Mouse (Mus musculus): Measurements from ENCODE around the gene Rer1. TPM values are rescaled to one million over a fixed set of nuclear protein-coding genes. Genes with fewer than 3 reads are reported as not detected.
A peak's percentile ranks its signal among the peaks of the same experiment; 100 is the strongest.

Rer1 gene
- polyA plus RNA-seq (2012; ENCODE audit: insufficient read depth, insufficient read length, missing spikeins): 95.7 and 97.9 TPM in 2 replicates

DNA sequence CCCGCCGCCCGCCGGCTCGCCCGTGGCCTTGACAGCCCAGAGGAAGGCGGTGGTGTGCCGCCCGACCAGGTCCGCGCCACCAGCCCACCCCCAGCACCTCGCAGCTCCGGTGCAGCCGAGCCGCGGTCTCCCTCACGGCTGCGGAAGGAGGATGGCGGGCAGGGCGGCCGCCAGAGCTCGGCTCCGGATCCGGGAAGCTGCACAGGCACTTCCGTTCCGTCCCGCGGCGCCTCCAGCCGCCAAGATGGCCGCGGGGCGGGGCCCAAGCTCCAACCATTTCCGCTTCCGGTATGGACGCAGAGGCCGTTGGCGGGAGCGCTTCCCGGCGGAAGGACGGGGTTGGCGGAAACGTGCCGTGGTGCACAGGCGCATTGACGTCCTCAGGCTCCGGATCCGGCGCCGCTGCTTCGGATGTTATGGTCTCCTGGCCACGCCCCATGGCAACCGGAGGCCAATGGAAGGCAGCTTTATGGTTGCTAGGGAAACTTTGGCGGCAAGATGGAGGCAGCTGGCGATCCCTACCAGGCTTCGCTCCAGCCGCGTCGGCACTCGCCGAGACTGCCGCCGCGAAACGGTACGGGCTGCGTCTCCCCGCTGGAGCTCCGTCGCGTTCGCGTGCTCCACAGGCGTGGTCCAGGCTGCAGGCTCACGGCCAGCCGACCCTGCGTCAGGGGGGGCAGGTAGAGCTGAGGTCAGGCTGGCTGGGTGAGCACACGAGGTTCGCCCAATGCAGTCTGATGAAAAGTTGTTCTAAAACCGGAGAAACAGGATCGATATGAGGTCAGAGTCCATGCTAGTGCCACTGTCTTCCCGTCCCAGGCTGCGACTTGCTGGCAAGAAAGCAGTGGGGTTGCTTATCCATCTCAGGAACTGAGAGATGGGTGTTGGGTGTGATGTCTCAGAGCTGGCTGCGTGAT is at the start of gene Rer1, which contains the start of gene Morn1:
Gene Rer1, minus strand, starts transcription at position 275 of the 917 bp plus-strand sequence.
Gene Morn1, plus strand, starts transcription at position 470 of the 917 bp plus-strand sequence.
- Histone ChIP-seq H3K4me1 (ENCODE audit: control insufficient read depth, insufficient read depth, low read length) (peaks cover 25% of the 10 kb centered on the region), H3K4me3 (ENCODE audit: insufficient read depth, low read length) (peak within 1 kb of the TSS; percentile 96), H3K27ac (ENCODE audit: insufficient read depth, low read depth, low read length) (peak within 1 kb of the TSS; percentile 59)
- TF ChIP-seq POLR2A (IDR thresholded peaks at IDR 0.05; ENCODE audit: borderline replicate concordance, low read depth, low read length) (no peak), CTCF (IDR thresholded peaks at IDR 0.05; ENCODE audit: low read depth, low read length) (no peak)

DNA sequence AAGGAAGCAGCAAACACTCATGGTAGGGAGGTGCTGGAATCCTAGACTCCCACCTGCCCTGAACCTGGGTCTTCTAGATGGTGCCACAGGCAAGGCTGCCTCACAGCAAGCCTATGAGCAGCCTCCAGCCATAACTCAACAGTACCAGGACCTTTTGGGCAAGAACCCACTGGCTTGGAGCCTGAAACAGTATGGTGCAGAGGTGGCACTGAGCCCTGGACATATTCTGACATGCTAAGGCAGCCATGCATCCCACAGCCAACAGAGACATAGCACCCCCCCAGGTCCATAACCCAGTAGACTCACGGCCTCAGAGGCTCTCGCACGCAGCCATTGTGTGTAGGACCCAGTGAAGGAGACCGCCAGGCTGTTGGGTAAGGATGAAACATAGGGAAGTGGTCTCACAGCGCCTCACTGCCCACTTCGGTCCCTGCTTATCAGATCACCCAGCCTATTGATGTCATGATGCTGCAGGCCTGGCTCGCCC is 48.5 kb upstream of the Rer1 start:
- Histone ChIP-seq H3K4me3 (ENCODE audit: insufficient read depth, low read length) (no peak overlapping the region), H3K4me1 (ENCODE audit: control insufficient read depth, insufficient read depth, low read length) (peaks cover 12% of the 10 kb centered on the region), H3K27ac (ENCODE audit: insufficient read depth, low read depth, low read length) (no peak overlapping the region)
- no peak for TF ChIP-seq POLR2A (IDR thresholded peaks at IDR 0.05; ENCODE audit: borderline replicate concordance, low read depth, low read length)
- TF ChIP-seq CTCF (IDR thresholded peaks at IDR 0.05; ENCODE audit: low read depth, low read length): no peak

DNA sequence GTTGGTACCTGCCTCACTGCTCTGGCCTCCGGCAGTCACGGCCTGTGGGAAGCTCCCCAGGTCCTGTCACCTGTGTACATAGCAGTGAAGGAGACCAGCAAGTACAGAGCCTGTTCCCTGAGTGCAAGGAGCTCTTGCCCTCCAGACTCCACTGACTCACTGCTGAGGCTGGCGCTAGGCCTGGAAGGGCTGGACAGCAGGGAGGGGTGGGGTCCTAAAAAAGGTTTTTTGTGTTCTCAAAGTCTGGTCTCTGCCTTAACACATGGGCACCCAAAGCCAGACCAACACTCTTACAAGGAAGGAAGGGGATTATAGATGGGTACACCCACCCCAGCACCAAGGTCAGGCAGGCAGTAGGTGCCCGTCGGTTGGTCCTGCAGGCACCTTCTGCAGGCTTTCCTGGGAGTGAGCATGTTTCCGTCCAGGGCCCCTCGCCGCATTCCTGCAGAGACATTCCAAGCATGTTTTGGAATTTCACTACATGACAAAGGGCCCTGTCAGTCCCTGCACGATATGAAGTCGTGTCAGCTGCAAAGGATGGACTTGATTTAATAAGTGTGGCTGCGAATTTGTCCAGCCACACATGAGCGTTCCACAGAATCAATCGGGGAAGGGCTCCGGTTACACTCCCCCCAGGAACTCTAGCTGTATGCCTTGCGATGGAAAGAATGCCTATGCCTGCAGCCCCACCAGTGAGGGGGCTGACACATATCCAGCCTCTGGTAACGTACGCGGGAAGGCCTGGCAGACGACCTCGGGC is 47.7 kb upstream of the Rer1 start:
- TF ChIP-seq CTCF (IDR thresholded peaks at IDR 0.05; ENCODE audit: low read depth, low read length): no peak
- TF ChIP-seq POLR2A (IDR thresholded peaks at IDR 0.05; ENCODE audit: borderline replicate concordance, low read depth, low read length): no peak
- no peak overlapping the region for H3K4me3 ChIP-seq (ENCODE audit: insufficient read depth, low read length)
- H3K27ac ChIP-seq (ENCODE audit: insufficient read depth, low read depth, low read length): no peak overlapping the region
- peaks cover 12% of the 10 kb centered on the region for H3K4me1 ChIP-seq (ENCODE audit: control insufficient read depth, insufficient read depth, low read length)

DNA sequence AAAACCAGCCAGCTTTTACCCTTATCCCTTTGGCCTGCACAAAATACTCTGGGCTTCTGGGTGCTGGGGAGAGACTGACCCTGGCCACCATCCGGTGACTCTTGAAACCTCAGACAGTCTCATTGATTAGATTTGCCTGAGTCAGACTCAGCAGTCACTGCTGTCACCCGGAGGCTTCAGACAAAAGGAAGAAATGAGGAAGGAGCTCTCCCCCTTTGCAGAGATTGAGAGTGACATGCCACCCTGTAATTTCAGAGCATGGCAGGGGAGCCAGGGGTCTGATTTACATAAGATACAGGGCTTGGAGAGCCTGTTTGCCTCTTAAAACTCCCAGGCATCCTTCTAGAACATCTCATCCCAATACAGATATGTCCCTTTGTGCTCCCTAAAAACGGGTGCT is 47.0 kb upstream of the Rer1 start:
- Histone ChIP-seq H3K4me3 (ENCODE audit: insufficient read depth, low read length) (no peak overlapping the region), H3K4me1 (ENCODE audit: control insufficient read depth, insufficient read depth, low read length) (peaks cover 12% of the 10 kb centered on the region), H3K27ac (ENCODE audit: insufficient read depth, low read depth, low read length) (no peak overlapping the region)
- TF ChIP-seq CTCF (IDR thresholded peaks at IDR 0.05; ENCODE audit: low read depth, low read length): no peak
- no peak for TF ChIP-seq POLR2A (IDR thresholded peaks at IDR 0.05; ENCODE audit: borderline replicate concordance, low read depth, low read length)

DNA sequence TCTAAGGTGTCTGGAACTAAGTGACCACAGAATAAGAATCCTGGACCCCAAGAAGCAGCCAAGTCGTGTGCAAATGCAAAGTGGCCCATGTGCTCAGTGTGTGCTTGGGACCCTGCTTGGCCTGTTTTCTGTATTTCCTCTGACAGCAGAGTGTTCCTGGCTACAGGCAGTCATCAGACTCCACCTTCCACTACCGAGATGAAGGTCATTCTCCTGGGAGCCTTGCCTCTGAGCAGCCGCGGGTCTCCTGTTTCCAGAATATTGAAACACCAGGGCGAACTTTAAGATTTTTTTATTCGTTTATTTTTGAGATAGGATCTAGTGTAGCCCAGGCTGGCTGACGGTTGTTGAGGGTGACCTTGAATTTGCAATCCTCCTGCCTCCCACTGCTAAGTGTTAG is 44.4 kb upstream of the Rer1 start:
- Histone ChIP-seq H3K4me3 (ENCODE audit: insufficient read depth, low read length) (no peak overlapping the region), H3K27ac (ENCODE audit: insufficient read depth, low read depth, low read length) (no peak overlapping the region), H3K4me1 (ENCODE audit: control insufficient read depth, insufficient read depth, low read length) (peaks cover 9% of the 10 kb centered on the region)
- TF ChIP-seq CTCF (IDR thresholded peaks at IDR 0.05; ENCODE audit: low read depth, low read length) (no peak), POLR2A (IDR thresholded peaks at IDR 0.05; ENCODE audit: borderline replicate concordance, low read depth, low read length) (no peak)

DNA sequence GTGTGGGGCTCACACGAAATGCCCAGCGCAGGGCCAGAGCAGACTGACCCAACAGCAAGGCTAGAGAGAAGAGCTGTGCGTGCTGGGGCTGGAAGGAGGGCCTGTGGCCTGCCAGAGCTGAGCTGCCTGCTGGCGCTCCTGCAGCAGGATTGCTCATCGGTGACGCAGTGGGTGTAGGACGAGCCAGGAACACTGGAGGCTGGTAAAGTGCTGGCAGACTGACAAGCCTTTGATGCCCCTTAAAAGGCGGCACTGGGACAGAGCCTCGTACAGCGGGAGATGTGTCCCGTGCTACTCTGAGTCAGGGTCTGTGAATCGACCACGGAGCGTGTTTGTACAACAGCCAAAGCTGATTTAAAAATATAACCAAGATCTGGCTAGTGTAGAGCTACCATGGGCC is 43.8 kb upstream of the Rer1 start:
- Histone ChIP-seq H3K4me3 (ENCODE audit: insufficient read depth, low read length) (no peak overlapping the region), H3K27ac (ENCODE audit: insufficient read depth, low read depth, low read length) (no peak overlapping the region), H3K4me1 (ENCODE audit: control insufficient read depth, insufficient read depth, low read length) (peaks cover 9% of the 10 kb centered on the region)
- TF ChIP-seq CTCF (IDR thresholded peaks at IDR 0.05; ENCODE audit: low read depth, low read length) (no peak), POLR2A (IDR thresholded peaks at IDR 0.05; ENCODE audit: borderline replicate concordance, low read depth, low read length) (no peak)

DNA sequence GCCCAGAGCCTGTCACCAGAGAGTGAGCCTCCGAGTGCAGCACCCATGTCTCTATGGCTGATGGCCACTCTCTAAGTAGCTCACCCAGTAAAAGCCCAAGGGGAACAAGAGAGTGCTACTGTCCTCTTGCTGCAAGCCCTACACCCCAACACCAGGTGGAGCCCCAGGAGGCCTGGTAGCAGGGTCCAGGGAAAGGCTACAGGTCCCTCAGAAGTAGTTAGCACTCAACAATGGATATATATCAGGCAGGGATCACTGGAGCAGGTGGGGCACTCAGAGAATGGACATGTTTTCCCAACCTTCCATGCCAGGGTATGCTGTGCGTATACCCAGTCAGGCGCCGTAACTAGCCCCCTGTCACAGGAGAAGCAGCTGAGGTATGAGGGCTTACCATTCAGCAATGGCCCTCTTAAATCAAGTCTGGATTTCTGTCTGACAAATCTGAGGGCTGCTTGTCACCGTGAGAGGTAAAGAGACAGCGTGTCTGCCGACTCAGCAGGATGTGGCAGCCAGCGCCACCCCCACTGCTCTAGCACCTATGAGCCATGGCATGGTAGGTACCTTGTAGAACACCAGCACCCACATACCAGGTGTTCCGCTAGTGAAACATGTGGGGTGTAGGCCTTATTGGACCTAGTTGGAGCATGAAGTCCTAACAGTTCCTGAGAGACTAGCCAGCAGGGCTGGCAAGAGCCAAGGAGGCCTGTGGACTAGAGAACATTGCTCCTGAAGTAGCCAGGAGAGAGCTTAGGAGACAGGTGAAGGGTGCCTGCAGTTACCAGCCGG is 43.1 kb upstream of the Rer1 start:
- TF ChIP-seq POLR2A (IDR thresholded peaks at IDR 0.05; ENCODE audit: borderline replicate concordance, low read depth, low read length) (no peak), CTCF (IDR thresholded peaks at IDR 0.05; ENCODE audit: low read depth, low read length) (peak; percentile 43)
- Histone ChIP-seq H3K27ac (ENCODE audit: insufficient read depth, low read depth, low read length) (no peak overlapping the region), H3K4me1 (ENCODE audit: control insufficient read depth, insufficient read depth, low read length) (peaks cover 9% of the 10 kb centered on the region), H3K4me3 (ENCODE audit: insufficient read depth, low read length) (no peak overlapping the region)

DNA sequence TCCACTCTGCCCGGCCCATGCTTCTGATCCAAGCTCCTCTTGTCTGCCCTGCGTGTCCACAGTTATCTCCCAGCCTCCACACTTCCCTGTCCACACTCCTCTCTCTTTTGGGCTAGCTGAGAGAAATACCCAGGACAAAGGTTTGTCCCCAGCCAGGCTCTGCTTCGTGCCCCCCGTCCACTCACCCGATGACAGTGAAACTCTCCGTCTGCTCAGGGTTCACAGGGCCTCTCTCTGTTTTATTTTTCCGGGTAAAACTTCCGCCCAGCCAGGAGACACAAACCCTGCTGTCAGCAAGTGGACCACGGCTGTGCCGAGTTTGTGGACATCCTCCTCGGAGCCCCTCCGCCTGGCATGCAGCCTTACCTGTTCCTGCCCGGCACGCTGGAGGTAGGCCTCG is 42.2 kb upstream of the Rer1 start:
- Histone ChIP-seq H3K27ac (ENCODE audit: insufficient read depth, low read depth, low read length) (no peak overlapping the region), H3K4me3 (ENCODE audit: insufficient read depth, low read length) (no peak overlapping the region), H3K4me1 (ENCODE audit: control insufficient read depth, insufficient read depth, low read length) (peaks cover 6% of the 10 kb centered on the region)
- TF ChIP-seq POLR2A (IDR thresholded peaks at IDR 0.05; ENCODE audit: borderline replicate concordance, low read depth, low read length) (no peak), CTCF (IDR thresholded peaks at IDR 0.05; ENCODE audit: low read depth, low read length) (no peak)

All from bone marrow macrophage, adult 2 months (primary cell).